Mouse (Mus musculus): ENCODE results near the gene Klk1b22. TPM values are rescaled to one million over a fixed set of nuclear protein-coding genes. Genes with fewer than 3 reads are reported as not detected.
"Not testable (repeated sequence)": the region's sequence is repeated elsewhere in the genome, so short reads cannot be mapped to it uniquely, and the experiment has no call there.

Gene Klk1b22
- not detected in 2 replicates for polyA plus RNA-seq (2015; fragmentation: Nextera tagmentation; extraction: Ambion mirVana)

DNA sequence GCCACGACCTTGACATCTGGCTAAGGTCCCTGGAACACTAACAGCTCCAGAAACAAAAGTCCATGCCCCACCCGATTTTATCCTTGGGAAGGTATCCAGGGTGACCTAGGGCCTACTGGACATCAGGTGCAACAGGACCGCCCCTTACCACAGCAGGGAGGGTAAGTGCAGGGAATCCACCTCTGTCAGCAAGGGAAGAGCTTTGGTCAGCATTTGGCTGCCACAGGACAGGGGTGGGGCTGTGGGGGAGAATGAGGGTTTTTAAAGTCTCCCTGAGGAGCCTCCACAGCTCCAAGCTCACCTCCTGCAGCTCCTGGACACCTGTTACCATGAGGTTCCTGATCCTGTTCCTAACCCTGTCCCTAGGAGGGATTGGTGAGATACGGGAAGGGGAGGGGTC lies at the start of gene Klk1b22:
TSS of gene Klk1b22 (plus strand) at position 301 of the 400 bp plus-strand sequence.
- Histone ChIP-seq H3K27me3 (no peaks in the 10 kb centered on the region), H3K27ac (no peak within 1 kb of the TSS), H3K9ac (no peak within 1 kb of the TSS), H3K4me2 (no peak within 1 kb of the TSS), H3K36me3 (no peaks in the 10 kb centered on the region), H3K4me3 (no peak within 1 kb of the TSS), H3K9me3 (no peaks in the 10 kb centered on the region), H3K4me1 (no peaks in the 10 kb centered on the region)
- WGBS, result 52% methylated on average over 4 of the region's 4 CpGs
- ATAC-seq (ENCODE audit: insufficient number of reproducible peaks, low FRiP score, low TSS enrichment, low read depth), result no peak

DNA sequence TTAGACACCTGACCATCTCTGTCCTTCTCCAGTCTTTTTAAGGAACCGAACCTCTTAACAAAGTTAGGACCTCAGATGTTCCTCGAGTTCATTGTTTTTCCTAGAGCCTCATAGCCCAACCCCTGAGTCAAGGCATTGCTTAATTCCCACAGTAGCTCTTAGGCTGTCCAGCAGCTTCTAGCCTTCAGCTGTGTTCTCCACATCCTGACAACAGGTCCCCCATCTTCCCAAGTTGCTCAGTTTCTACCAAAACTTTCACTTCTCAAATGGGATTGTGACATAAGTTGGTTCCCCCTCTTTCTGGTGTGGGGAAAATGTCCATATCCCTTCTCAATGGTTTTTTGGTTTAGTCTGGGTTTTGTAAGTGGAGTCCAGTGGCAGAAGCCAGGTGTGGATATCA lies 40.4 kb upstream of the Klk1b22 start:
- no peak for ATAC-seq (ENCODE audit: insufficient number of reproducible peaks, low FRiP score, low TSS enrichment, low read depth)

DNA sequence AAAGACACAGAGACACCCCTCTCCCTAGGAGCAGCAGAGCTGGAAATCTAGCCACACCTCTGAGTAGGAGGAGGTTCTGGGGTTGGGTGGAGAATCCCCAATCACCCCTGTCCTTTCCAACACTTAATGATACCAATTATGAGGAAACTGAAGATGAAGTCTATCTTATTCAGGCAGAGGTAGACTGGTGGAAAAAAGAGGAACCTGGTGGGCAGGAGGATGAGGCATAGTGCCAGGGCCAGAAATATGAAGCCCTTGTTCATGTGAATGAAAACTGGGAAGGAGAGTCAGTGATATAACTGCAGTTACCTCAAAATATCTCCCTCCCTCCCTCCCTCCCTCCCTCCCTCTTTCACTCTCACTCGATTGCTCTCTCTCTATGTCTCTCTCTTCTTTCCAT lies 34.8 kb upstream of the Klk1b22 start:
- Histone ChIP-seq H3K4me2 (no peak overlapping the region), H3K4me1 (no peaks in the 10 kb centered on the region), H3K27me3 (no peaks in the 10 kb centered on the region), H3K36me3 (no peaks in the 10 kb centered on the region), H3K27ac (no peak overlapping the region), H3K9me3 (no peaks in the 10 kb centered on the region), H3K9ac (no peak overlapping the region), H3K4me3 (no peak overlapping the region)
- no peak for ATAC-seq (ENCODE audit: insufficient number of reproducible peaks, low FRiP score, low TSS enrichment, low read depth)
- WGBS, result 60% methylated on average over 1 of the region's 1 CpGs

More for the DNA sequence above, 40.4 kb upstream of the Klk1b22 start:
- Histone ChIP-seq H3K27ac (no peak overlapping the region), H3K4me3 (no peak overlapping the region), H3K36me3 (no peaks in the 10 kb centered on the region), H3K9me3 (no peaks in the 10 kb centered on the region), H3K4me2 (no peak overlapping the region), H3K27me3 (no peaks in the 10 kb centered on the region), H3K4me1 (no peaks in the 10 kb centered on the region), H3K9ac (no peak overlapping the region)
- WGBS, result 72% methylated on average over 2 of the region's 2 CpGs

DNA sequence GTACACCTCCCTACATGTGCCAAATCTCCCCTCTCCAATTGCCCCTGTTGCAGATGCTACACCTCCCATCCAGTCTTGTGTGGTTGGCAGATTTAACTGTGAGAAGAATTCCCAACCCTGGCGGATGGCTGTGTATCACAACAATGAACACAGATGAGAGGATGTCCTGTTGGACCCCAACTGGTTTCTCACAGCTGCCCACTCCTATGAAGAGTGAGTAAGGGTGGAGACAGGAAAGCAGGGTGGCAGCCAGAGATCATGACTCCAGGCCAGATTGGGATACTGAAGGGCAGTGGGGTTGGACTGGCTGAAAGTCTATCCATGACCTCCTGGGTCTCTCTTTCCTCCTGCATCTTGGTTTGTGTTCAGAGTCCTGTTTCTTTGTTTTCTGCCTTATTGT lies 16.4 kb upstream of the Klk1b22 start:
- Histone ChIP-seq H3K4me1 (no peaks in the 10 kb centered on the region), H3K27ac (no peak overlapping the region), H3K4me2 (no peak overlapping the region), H3K27me3 (no peaks in the 10 kb centered on the region), H3K36me3 (no peaks in the 10 kb centered on the region), H3K4me3 (no peak overlapping the region), H3K9me3 (no peaks in the 10 kb centered on the region), H3K9ac (no peak overlapping the region)
- no peak for ATAC-seq (ENCODE audit: insufficient number of reproducible peaks, low FRiP score, low TSS enrichment, low read depth)
- 93% methylated on average over 1 of the region's 1 CpGs for WGBS

DNA sequence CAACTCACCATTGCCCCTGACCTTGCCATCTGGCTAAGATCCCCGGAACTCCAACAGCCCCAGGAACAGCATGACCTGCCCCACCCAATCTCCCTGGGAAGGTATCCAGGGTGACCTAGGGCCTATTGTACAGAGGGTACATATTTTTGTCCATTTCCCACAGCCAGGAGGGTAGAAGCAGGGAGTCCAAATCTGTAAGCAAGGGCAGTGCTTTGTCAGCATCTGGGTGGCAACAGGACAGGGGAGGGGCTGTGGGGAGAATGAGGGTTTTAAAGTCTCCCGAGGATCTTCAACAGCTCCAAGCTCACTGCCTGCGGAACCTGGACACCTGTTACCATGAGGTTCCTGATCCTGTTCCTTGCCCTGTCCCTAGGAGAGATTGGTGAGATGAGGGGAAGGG lies 10.4 kb upstream of the Klk1b22 start, which contains the start of gene Klk1b21:
TSS of gene Klk1b21 (plus strand) at position 301 of the 400 bp plus-strand sequence.
- H3K27me3 ChIP-seq; H3K36me3 ChIP-seq; H3K4me2 ChIP-seq; H3K4me3 ChIP-seq; H3K27ac ChIP-seq; H3K9me3 ChIP-seq; H3K4me1 ChIP-seq; ATAC-seq (ENCODE audit: insufficient number of reproducible peaks, low FRiP score, low TSS enrichment, low read depth); H3K9ac ChIP-seq: not testable (repeated sequence)
- 65% methylated on average over 3 of the region's 3 CpGs for WGBS

DNA sequence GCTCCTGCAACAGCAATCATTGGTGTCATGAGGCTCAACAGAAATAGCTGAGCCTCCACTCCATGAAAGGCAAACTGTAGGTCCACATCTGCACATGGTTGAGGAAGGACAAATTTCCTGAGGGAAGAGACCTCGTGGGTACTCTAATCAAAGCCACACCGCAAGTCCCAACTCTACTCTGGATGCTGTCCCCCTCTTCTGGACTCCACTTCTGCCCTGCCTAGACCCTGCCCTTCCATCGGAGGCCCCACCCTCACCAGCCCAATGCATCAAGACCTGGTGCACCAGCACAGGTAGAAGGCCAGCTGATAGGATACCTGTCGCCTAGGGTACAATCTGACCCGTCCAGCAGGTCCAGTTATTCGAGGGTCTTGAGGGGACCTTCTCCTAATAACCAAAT lies 11.0 kb downstream of the Klk1b22 start:
- WGBS, result 86% methylated on average over 6 of the region's 6 CpGs
- no peaks in the 10 kb centered on the region for H3K9me3 ChIP-seq

DNA sequence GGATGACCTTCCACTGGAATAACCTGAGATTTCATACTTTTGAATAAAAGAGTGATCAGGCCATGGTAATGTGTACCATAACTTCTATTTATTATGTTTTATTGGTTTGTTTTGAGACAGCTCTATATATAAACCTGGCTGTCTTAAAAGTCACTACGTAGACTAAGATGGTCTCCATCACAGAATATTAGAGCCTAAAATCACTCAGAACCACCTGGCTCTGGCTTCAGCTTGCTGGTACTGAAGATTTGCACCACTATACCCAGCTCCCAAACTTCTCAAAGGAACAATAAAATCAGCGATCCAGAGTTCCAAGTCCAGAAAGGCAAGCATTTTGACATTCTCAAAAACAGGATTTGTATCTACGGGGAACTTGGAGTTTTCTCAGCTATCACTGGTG lies 24.0 kb downstream of the Klk1b22 start, which contains the start of gene Klk1b16:
TSS of gene Klk1b16 (plus strand) at position 301 of the 400 bp plus-strand sequence.
- Histone ChIP-seq H3K4me1 (no peaks in the 10 kb centered on the region), H3K36me3 (no peaks in the 10 kb centered on the region), H3K9ac (no peak within 1 kb of the TSS), H3K4me2 (no peak within 1 kb of the TSS), H3K27ac (no peak within 1 kb of the TSS), H3K27me3 (no peaks in the 10 kb centered on the region), H3K9me3 (no peaks in the 10 kb centered on the region), H3K4me3 (no peak within 1 kb of the TSS)
- 88% methylated on average over 3 of the region's 3 CpGs for WGBS
- no peak for ATAC-seq (ENCODE audit: insufficient number of reproducible peaks, low FRiP score, low TSS enrichment, low read depth)

More for the DNA sequence above, 11.0 kb downstream of the Klk1b22 start:
- no peak overlapping the region for H3K27ac ChIP-seq
- no peak for ATAC-seq (ENCODE audit: insufficient number of reproducible peaks, low FRiP score, low TSS enrichment, low read depth)
- no peaks in the 10 kb centered on the region for H3K4me1 ChIP-seq
- H3K36me3 ChIP-seq, result no peaks in the 10 kb centered on the region
- no peaks in the 10 kb centered on the region for H3K27me3 ChIP-seq
- H3K4me2 ChIP-seq, result no peak overlapping the region
- H3K9ac ChIP-seq, result no peak overlapping the region
- no peak overlapping the region for H3K4me3 ChIP-seq

Other genes with a start within 250 kb of the Klk1b22 start
- gene Klk4, start 231.5 kb upstream of the Klk1b22 start, polyA plus RNA-seq (2015; fragmentation: Nextera tagmentation; extraction: Ambion mirVana), result 0.14 TPM in 1 of 2 replicates, not detected in the other
- not detected in 2 replicates for gene Klk15, start 178.9 kb upstream of the Klk1b22 start, polyA plus RNA-seq (2015; fragmentation: Nextera tagmentation; extraction: Ambion mirVana)
- gene Klk1b8, start 162.0 kb upstream of the Klk1b22 start, polyA plus RNA-seq (2015; fragmentation: Nextera tagmentation; extraction: Ambion mirVana), result not detected in 2 replicates
- gene Klk1b1, start 145.9 kb upstream of the Klk1b22 start, polyA plus RNA-seq (2015; fragmentation: Nextera tagmentation; extraction: Ambion mirVana), result not detected in 2 replicates
- gene Klk1b9, start 136.6 kb upstream of the Klk1b22 start, polyA plus RNA-seq (2015; fragmentation: Nextera tagmentation; extraction: Ambion mirVana), result not detected in 2 replicates
- not detected in 2 replicates for gene Klk1b11, start 116.8 kb upstream of the Klk1b22 start, polyA plus RNA-seq (2015; fragmentation: Nextera tagmentation; extraction: Ambion mirVana)
- gene Klk1b26, start 100.5 kb upstream of the Klk1b22 start, polyA plus RNA-seq (2015; fragmentation: Nextera tagmentation; extraction: Ambion mirVana), result 0.31 and 3.5 TPM in 2 replicates
- not detected in 2 replicates for gene Klk1b27, start 60.4 kb upstream of the Klk1b22 start, polyA plus RNA-seq (2015; fragmentation: Nextera tagmentation; extraction: Ambion mirVana)
- gene Klk1b21, start 10.3 kb upstream of the Klk1b22 start, polyA plus RNA-seq (2015; fragmentation: Nextera tagmentation; extraction: Ambion mirVana), result not detected in 2 replicates
- not detected in 2 replicates for gene Klk1b16, start 24.1 kb downstream of the Klk1b22 start, polyA plus RNA-seq (2015; fragmentation: Nextera tagmentation; extraction: Ambion mirVana)
- gene Klk1b24, start 75.6 kb downstream of the Klk1b22 start, polyA plus RNA-seq (2015; fragmentation: Nextera tagmentation; extraction: Ambion mirVana), result not detected in 2 replicates
- not detected in 2 replicates for gene Klk1b3, start 85.5 kb downstream of the Klk1b22 start, polyA plus RNA-seq (2015; fragmentation: Nextera tagmentation; extraction: Ambion mirVana)
- not detected in 2 replicates for gene Klk1b4, start 94.8 kb downstream of the Klk1b22 start, polyA plus RNA-seq (2015; fragmentation: Nextera tagmentation; extraction: Ambion mirVana)
- not detected in 2 replicates for gene Klk1b5, start 103.3 kb downstream of the Klk1b22 start, polyA plus RNA-seq (2015; fragmentation: Nextera tagmentation; extraction: Ambion mirVana)
- gene Klk1, start 112.7 kb downstream of the Klk1b22 start, polyA plus RNA-seq (2015; fragmentation: Nextera tagmentation; extraction: Ambion mirVana), result 0.20 TPM in 1 of 2 replicates, not detected in the other
- gene Gm36864, start 123.5 kb downstream of the Klk1b22 start, polyA plus RNA-seq (2015; fragmentation: Nextera tagmentation; extraction: Ambion mirVana), result not detected in 2 replicates
- 0.51 and 1.0 TPM in 2 replicates for gene 1700028J19Rik, start 134.0 kb downstream of the Klk1b22 start, polyA plus RNA-seq (2015; fragmentation: Nextera tagmentation; extraction: Ambion mirVana)
- 163 and 183 TPM in 2 replicates for gene 2410002F23Rik, start 134.0 kb downstream of the Klk1b22 start, polyA plus RNA-seq (2015; fragmentation: Nextera tagmentation; extraction: Ambion mirVana)
- 0.33 and 0.83 TPM in 2 replicates for gene Acp4, start 144.7 kb downstream of the Klk1b22 start, polyA plus RNA-seq (2015; fragmentation: Nextera tagmentation; extraction: Ambion mirVana)
- gene Gm15517, start 148.8 kb downstream of the Klk1b22 start, polyA plus RNA-seq (2015; fragmentation: Nextera tagmentation; extraction: Ambion mirVana), result not detected in 2 replicates
- 24.0 and 31.1 TPM in 2 replicates for gene Clec11a, start 194.2 kb downstream of the Klk1b22 start, polyA plus RNA-seq (2015; fragmentation: Nextera tagmentation; extraction: Ambion mirVana)
- 2.4 and 3.2 TPM in 2 replicates for gene Shank1, start 197.6 kb downstream of the Klk1b22 start, polyA plus RNA-seq (2015; fragmentation: Nextera tagmentation; extraction: Ambion mirVana)

Measured in limb, embryonic 15.5 days (tissue).